Mouse (Mus musculus): ENCODE measurements at regions not wholly inside any gene's neighbourhood (a gene's known extent, or its start where the extent isn't known, plus 50 kb on each side); places are given as distances from the start of the nearest gene placed in this dataset.

DNA sequence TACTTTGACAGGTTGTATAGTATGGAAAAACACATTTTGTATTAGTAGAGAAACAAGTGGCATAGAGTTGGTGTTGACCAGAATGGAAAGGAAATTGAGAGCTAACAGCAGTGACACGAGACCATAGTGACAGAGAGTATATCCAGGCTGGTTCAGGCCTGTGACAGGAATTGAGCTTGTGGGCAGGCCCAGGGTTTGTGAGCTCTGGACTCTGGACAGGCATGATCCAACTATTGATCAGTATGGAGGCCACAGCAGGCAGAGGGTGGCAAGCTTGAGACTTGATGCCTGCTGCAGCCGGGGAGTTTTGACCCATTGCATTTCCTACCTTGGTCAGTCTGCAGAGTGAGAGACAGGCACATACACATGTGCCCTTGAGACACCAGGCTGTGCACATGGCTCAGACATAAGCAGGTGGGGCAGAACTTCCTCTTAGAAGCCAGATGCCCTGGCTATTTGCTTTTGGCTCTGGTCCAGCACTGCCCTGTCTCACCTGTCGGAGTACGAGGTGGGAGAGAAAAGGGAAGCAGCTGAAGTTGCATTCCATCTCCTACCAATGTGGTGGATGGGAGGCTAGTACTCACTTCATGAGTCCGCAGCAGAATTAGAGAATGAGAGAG, 1006.2 kb upstream of the Cdh20 start:
- DNase-seq (ENCODE audit: low spot score): no peak

DNA sequence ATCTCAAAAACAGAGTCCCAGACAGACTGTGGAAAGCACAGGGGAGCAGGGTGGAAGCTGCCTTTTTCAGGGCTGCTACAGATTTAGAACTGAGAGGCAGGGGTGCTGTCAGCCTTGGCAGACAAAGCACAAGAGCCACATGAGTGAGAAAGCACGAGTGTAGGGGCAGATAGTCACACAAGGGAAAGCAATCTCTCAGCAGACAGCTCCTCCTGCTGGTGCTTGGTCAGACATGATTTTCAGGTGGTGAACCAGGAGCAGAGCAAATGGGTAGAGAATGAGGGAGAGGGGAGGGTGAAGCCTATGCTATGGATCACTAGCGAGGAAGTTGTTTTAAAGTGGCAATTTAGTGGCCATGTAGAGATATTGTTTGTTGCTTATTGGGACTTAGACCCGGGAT, 1005.6 kb upstream of the Cdh20 start:
- DNase-seq (ENCODE audit: low spot score): peak; percentile 8

DNA sequence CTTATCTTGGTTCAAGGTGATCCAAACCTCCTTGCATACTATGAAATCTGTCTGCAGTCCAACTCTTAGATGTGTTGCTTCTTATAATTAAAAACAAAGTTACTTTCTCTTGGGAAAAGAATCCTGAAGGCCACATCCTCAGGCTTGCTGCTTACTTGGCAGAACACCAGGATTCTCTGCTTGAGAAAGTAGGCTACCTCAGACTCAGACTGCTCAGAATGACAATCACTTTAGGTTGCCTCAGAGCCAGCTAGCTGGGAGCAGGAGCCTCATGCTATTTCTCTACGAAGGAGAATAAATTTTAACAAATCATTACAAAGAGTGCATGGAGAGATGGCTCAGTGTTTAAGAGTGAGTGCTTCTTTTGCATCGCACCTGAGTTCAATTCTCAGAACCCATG, 1001.0 kb upstream of the Cdh20 start:
- no peak for DNase-seq (ENCODE audit: low spot score)

DNA sequence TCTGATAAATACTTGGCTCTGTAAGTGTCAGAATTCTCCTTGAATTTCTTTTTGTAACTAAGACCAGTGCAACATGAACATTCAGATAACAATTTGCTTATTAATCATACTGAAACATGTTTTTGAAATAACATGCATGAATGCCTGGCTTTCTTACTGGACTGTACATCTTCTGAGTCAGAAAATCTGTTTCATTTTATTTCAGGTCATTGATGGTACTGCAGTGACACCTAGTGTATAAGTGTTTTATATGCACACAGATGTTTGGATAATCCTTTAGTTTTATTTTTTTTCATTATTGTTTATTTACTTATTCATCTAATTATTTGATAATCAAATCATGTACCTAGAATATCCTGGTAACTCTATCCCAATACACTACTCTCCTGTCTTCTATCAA, 983.6 kb upstream of the Cdh20 start:
- DNase-seq (ENCODE audit: low spot score): peak; percentile 8

DNA sequence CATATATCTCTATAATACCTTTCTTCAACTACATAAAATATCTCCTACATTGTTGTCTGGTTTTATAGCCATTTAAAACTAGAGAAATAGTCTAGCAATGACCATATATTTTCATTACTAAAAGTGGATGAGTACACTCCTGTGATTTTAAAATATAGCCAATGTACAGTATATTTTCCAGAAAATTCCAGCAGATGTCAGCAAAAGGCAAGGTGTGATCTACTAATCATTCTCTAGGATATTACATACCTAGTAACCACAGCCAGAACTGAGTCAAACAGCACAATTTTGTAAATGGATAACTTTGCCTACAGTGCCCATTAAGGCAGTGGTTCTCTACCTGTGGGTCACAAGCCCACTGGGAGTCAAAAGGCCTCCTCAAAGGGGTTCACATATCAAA, 972.0 kb upstream of the Cdh20 start:
- no peak for DNase-seq (ENCODE audit: low spot score)

DNA sequence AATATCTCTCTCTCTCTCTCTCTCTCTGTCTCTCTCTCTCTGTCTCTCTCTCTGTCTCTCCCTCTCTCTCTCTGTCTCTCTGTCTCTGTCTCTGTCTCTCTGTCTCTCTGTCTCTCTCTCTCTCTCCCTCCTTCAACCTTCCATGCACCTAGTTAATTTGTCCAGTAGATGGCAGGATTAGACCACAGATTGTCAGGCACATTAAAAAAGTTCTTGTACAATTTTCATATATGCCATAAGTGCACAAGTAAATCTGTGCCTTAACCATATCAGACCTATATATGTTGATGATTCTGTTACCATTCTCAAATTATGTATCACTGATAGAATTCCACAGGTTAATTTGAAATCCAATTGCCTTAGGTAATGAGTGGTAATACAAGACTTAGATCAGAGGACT, 969.0 kb upstream of the Cdh20 start:
- DNase-seq (ENCODE audit: low spot score): peak; percentile 47

DNA sequence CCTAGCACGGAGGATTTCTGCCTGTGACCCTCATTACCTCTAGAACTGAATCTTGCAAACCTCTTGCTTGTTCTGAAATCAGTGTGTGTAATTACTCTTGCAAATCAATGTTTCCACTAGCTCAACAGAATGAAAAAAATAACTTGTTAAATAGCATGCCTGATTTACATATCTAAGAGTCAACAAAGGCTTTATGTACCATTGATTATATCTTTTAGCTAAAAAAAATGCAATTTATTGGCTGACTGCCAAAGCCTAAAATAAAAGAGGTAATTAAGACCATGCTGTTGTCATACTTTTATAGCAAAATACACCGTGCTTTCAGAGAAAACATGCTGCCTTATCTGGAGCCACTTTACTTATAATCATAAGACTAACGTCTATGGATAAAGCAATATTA, 950.4 kb upstream of the Cdh20 start:
- DNase-seq (ENCODE audit: low spot score): no peak
